Mouse (Mus musculus) testis, adult 2 months (tissue): ENCODE measurements around the gene Usp12. TPM values are rescaled to one million over a fixed set of nuclear protein-coding genes. Genes with fewer than 3 reads are reported as not detected.

ENCODE experiments used
- H3K27ac ChIP-seq: fragments of 200-500 bp; 2 replicates; pipeline ENCODE4 v1.5.1; 2012; ENCODE audit warnings: low read depth, low read length; ENCODE audit not compliant: control insufficient read depth, insufficient read depth
- H3K27me3 ChIP-seq: fragments of 200-500 bp; 2 replicates; pipeline ENCODE4 v1.6.1; 2012; ENCODE audit warnings: mild to moderate bottlenecking, low read length, moderate library complexity; ENCODE audit not compliant: control insufficient read depth, insufficient read depth
- H3K36me3 ChIP-seq: fragments of 200-500 bp; 2 replicates; pipeline ENCODE4 v1.6.1; 2012; ENCODE audit warnings: mild to moderate bottlenecking, low read length; ENCODE audit not compliant: control insufficient read depth, insufficient read depth
- H3K4me1 ChIP-seq: fragments of 200-500 bp; 2 replicates; pipeline ENCODE4 v1.6.1; 2012; ENCODE audit warnings: low read length; ENCODE audit not compliant: control insufficient read depth, insufficient read depth
- H3K4me3 ChIP-seq: fragments of 200-500 bp; 2 replicates; pipeline ENCODE4 v1.5.1; 2012; ENCODE audit warnings: low read depth, mild to moderate bottlenecking, low read length, moderate library complexity, mixed read lengths; ENCODE audit not compliant: control insufficient read depth
- CTCF ChIP-seq: fragments of 200-500 bp; IDR thresholded peaks from 2 replicates; pipeline ENCODE4 v1.5.1; 2012; ENCODE audit warnings: low read depth, mild to moderate bottlenecking, inconsistent platforms, low read length, moderate library complexity; ENCODE audit not compliant: control insufficient read depth, insufficient read depth, insufficient replicate concordance
- POLR2A ChIP-seq: fragments of 200-500 bp; IDR thresholded peaks from 2 replicates; pipeline ENCODE4 v1.6.1; 2012; ENCODE audit warnings: low read depth, mild to moderate bottlenecking, inconsistent platforms, low read length, moderate library complexity; ENCODE audit not compliant: control insufficient read depth
- polyA plus RNA-seq: library from polyadenylated mRNA; depleted of rRNA; stranded (reverse); fragments of >200 nt; gene quantifications from 2 replicates; pipeline ENCODE4 v1.2.3, GENCODE M21; 2012; rRNA removed

Usp12 gene
- polyA plus RNA-seq, 1 experiment: 27.7 TPM

DNA sequence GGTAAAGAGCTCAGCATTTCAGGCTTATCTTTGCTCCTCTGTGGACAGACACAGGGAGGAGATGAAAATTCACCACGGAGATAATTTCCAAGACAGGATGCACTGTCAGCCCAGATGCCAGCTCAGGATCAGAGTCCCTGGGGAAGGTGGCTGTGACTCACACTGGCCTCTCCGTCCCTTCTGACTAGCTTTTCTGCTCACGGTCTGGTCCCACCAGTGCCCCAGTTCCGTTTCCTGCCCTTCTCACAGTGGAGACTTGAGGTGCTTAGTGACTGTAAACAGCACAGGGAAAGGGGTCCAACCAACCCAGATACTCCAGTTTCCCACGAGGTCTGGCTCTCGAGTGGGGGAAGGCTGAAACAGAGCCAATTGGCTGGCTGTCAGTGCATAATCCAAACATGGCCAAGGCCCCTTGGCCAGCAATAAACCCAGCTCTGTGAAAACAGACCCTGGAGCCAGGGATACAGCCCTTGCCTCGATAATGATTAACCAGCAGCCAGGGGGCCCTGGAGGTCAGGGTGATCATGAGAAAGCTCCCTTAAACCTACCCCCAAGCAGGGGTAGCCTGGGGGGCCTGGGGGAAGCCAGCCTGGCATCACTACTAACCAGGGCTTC lies 102.3 kb downstream of the Usp12 start:
- Histone ChIP-seq H3K36me3 (no peaks in the 10 kb centered on the region), H3K4me1 (no peaks in the 10 kb centered on the region), H3K4me3 (no peak overlapping the region), H3K27ac (no peak overlapping the region), H3K27me3 (no peaks in the 10 kb centered on the region)
- TF ChIP-seq POLR2A (no peak), CTCF (no peak)

GRCm38 (mm10) chr5:146691745-146692144 lies 103.1 kb downstream of the Usp12 start:
- Histone ChIP-seq H3K27ac (no peak overlapping the region), H3K4me3 (no peak overlapping the region), H3K27me3 (no peaks in the 10 kb centered on the region), H3K4me1 (no peaks in the 10 kb centered on the region), H3K36me3 (no peaks in the 10 kb centered on the region)
- no peak for TF ChIP-seq POLR2A
- TF ChIP-seq CTCF: no peak

GRCm38 (mm10) chr5:146687541-146688313 lies 107.1 kb downstream of the Usp12 start:
- TF ChIP-seq CTCF: no peak
- TF ChIP-seq POLR2A: no peak
- H3K27ac ChIP-seq: no peak overlapping the region
- no peaks in the 10 kb centered on the region for H3K27me3 ChIP-seq
- no peaks in the 10 kb centered on the region for H3K36me3 ChIP-seq
- H3K4me1 ChIP-seq: no peaks in the 10 kb centered on the region
- no peak overlapping the region for H3K4me3 ChIP-seq

- TF ChIP-seq POLR2A (no peak), CTCF (no peak)
- H3K36me3 ChIP-seq: no peaks in the 10 kb centered on the region
- H3K27ac ChIP-seq: no peak overlapping the region
- no peak overlapping the region for H3K4me3 ChIP-seq
- no peaks in the 10 kb centered on the region for H3K4me1 ChIP-seq
- no peaks in the 10 kb centered on the region for H3K27me3 ChIP-seq
These were observed 107.9 kb downstream of the Usp12 start for GRCm38 (mm10) chr5:146686954-146687353.

Other genes with a start within 250 kb of the Usp12 start
- 40.1 and 52.1 TPM in 2 replicates for gene Gm3415, start 238.9 kb downstream of the Usp12 start, polyA plus RNA-seq
- not detected in 2 replicates for gene Gpr12, start 209.8 kb downstream of the Usp12 start, polyA plus RNA-seq
- gene Rpl21, start 37.9 kb upstream of the Usp12 start, polyA plus RNA-seq: 58.3 and 64.9 TPM in 2 replicates
- gene Rasl11a, start 50.1 kb upstream of the Usp12 start, polyA plus RNA-seq: 0.84 and 1.6 TPM in 2 replicates
- gene Gtf3a, start 153.7 kb upstream of the Usp12 start, polyA plus RNA-seq: 9.5 and 12.1 TPM in 2 replicates
- gene Mtif3, start 168.8 kb upstream of the Usp12 start, polyA plus RNA-seq: 10.3 and 11.2 TPM in 2 replicates